Mouse (Mus musculus) forelimb bud, embryonic 11.5 days (tissue): ENCODE data around the gene Eml6.

Experiments used
- DNase-seq: peaks from one replicate; pipeline ENCODE4 v3.0.0-alpha.2; 2012; ENCODE audit warnings: low read depth, low spot score

Gene Eml6

DNA sequence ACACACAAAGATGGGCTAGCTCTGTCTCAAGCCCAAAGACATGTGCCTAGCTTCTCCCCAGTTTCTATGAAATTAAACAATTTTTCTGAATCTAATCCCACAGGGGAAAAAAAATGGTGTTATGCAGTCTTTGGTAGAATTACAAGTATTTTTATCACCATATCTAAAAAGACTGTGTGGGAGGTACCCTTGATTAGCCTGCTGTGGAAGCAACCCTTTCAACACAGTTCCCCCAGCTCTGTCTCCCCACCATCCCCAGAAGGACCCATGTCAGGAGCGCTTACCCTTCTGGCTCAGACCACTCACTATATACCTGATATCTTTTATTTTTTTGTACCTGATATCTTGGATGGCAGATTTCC is 276.4 kb downstream of the Eml6 start:
- no peak for DNase-seq

DNA sequence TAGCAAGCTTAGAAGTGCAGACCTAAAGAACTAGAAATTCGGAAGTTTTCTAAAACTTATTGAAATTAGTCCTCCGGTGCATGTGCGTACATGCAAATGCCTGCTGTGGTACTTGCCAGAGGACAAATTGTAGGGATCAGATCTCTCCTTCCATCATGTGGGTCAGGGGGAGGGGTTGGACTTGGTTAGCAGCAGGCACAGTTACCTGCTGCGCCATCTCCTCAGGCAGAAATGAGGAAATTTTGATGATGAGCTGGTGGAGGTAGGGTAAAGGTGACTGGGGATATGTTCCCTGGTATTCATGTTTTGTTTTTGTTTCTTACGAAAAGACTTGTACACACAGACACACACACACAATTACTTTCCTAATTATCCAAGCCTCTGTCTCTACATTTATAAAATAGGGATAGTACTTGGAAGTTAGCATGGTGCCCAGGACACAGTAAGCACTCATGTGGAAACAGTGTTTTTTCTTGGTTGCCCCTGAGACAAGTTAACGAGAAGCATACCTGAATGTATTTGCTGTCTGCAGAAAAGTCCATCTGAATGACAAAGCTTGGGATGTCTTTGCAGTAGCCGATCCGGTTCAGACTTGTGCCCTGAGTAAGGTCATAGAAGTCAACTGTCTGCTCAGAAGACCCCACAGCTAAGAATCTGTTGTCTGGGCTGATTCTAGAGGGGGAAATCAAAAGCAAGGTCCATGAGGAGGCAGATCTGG is 276.9 kb downstream of the Eml6 start:
- no peak for DNase-seq

DNA sequence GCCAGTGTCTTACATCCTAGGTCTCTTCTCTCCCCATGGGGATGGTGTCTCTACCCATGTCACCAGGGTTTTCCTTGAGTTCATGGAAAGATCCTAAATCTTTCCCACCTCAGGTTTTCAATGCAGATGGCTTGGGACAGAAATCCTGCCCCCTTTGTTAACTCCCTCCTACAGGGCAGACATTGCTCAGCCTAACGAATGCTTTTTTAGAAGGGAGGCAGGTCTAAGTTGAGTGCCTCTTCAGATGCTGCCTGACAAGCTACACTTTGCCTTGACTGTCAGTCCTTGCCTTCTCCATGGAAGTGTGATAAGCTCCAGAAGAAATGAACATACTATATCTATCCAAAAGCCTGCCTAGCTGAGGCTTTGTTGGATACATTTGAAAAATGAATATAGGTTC is 278.0 kb downstream of the Eml6 start:
- DNase-seq, result no peak

DNA sequence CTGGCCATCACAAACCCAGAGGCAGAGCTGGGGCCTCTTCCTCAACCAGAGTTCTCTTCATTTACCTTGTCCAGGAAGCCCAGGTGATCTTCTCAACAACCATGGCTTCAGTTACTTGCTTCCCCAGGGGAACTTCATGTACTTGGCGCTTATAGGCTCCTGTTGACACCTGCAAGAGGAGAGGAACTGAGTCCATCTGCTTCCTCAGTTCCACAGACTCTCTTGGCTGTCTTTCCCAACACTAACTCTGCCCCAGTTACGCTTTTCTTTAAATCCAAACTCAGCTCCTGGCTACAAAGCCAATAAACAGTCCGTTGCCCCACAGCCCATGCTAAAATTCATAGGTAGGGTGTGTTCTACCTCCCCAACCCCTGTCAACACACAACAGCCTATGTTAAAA is 278.5 kb downstream of the Eml6 start:
- DNase-seq, result no peak

DNA sequence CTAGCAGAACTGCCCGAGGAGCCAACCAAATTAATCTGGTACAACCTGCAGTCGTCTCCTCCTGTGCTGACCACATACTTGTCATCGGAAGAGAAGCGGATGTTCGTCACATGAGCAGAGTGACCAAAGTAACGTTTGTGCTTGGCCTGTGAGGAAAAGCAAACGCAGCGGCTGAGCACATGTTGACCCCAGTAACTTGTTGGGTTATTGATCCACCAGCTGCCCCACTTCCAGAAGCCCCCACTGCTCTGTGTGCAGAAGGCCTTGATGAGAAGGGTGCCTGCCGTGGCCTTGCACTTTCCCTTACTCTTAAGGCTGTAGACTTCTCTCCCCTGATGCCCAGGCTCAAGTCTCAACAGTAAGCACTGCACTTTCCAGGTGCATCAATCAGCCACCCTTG is 279.6 kb downstream of the Eml6 start:
- DNase-seq, result no peak

DNA sequence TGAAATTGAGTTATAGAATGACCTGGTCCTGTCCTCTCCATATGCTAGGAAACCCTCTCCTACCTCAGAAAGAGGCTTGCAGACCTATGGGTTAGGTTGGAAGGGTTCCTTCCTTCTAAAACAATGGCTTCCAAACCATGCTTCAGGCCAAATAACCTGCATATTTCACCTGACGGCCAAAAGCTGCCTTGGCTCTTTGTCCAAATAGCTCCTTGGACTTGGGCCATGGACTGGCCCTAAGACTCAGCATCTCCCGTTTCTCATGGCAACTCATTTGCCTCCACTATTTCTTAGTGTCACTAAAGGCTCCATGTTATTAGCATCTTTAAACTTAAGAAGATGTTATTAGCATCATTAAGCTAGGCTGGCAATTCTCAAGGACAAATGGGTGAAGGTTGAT is 280.3 kb downstream of the Eml6 start:
- no peak for DNase-seq

DNA sequence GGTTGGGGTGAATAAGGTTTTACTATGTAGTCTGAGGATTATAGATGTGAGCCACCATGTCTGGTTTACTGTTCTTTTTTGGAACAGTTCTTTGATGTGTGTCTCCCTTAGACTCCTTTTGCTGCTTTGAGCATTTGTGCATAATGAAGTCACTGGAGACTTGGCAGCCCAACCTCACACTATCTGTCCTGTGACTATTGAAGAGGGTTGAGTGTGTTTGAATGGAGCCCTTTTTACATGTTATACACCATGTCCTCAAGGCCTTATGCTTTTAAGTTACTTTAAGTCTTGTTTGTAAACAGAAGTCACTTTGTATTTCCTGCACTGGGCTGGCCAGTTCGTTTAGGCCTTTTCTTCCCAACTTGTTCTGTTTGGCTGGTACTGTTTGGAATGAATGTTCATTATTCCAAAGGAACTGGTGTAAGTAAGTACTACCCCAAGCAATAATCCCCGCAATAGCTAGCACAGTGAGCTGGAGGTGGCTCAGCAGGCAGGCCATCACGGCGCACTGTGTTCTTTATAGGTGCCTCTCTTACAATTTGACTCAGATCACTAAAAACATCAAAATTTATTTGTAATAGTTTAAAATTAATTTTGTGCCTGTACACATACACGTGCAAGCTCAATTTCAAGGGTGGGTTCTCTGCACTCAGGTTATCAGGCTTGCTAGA is 280.9 kb downstream of the Eml6 start:
- DNase-seq, result no peak

DNA sequence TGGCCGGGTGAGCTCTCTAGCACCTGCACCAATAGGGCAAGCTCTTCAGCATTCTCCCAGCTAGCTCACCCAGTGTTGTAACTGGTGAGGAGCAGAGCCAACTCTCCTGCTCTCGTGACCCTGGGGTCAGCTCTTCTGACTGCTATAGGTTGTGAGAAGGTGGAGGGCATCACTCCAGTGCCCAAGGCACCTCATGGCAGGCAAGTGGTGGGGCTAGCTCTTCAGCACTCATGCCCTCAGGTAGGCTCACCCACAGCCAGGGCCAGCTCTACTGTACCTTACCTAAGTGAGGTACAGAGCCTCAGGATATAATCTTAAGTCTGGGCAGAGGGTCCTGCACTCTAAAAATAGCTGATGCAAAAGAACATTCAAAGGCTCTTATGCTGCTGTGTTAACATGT is 286.1 kb downstream of the Eml6 start:
- no peak for DNase-seq

DNA sequence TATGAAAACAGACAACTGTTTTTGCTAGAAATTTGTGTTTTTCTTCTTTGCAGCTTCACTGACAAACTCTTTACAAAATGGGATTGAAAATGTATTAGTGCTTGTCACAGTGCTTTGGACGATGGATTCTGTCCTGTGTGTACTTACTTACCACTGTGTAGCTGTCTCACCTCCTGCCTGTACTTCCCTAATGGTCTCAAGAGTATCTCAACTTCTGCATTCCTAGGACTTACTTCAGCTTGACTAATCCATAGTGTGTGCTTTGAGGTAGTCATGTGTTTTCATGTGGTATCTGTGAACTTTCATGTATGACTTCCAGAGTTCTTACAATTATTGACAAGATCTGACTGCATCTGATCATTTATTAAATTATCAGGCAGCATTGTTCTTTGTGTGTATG is 297.9 kb downstream of the Eml6 start:
- DNase-seq, result no peak

DNA sequence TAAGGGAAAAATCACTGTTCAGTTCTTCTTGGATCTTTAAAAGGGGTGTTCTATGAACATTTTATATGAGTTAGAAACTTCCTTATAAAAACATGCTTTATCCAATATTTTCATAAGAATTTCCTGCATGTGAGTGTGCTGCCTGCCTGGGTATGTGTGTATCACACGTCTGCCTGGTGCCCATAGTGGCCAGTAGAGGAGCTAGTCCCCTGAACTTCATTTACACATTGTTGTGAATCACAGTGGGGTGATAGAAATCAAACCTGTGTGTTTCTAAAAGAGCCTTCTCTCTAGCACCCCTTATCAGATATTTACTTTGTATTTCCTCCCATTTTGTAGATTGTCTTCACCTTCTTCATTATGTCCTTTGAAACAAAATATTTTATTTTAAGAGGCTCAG is 300.2 kb downstream of the Eml6 start:
- DNase-seq, result no peak

DNA sequence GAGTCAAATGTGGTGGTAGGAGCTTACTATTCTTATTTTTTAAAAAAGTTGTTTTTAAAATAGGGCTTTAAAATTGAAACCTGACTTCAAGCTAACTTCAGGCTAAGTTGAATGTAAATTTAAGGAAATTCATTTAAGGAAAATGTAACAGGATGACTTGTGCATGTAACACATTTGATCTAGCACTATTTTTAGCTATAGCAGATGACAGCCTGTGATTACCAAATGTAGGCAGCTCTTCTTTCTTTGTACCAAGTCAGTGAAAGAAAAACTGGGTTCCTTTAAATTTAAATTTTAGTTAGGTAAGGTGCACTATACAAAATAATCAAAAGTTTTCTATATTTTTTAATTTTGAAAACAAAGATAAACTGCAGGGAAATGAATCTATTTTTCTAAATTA is 300.7 kb downstream of the Eml6 start:
- DNase-seq, result no peak

DNA sequence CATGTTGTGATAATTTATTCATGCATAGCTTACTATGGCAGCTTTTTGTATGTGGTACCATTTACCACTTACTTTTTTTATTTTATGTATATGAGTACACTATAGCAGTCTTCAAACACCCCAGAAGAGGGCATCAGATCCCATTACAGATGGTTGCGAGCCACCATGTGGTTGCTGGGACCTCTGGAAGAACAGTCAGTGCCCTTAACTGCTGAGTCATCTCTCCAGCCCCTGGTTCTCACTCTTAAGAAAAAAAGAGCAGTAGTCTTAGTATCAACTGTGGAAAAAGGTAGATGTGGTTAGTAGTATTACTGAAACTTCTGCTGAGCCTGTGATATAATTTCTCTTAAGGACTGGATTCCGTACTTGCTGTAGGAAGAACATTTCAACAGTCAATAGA is 301.6 kb downstream of the Eml6 start:
- no peak for DNase-seq

DNA sequence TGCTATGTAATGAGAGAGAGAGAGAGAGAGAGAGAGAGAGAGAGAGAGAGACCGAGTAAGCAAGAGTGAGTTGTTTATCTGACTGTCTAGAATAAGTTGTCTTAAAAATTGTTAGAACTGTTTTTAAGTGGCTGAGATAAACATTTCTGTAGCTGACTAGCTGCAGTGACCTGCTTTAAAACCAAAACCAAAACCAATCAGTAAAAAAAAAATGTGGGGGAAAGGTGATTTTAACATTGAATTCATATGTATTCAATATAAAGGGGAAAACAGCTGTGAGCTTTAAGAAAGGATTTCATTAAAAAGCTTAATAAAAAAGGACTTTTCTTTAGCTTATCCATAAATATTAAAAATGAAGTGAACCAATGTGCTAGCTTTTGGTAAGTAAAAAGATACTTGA is 306.2 kb downstream of the Eml6 start:
- DNase-seq, result no peak

DNA sequence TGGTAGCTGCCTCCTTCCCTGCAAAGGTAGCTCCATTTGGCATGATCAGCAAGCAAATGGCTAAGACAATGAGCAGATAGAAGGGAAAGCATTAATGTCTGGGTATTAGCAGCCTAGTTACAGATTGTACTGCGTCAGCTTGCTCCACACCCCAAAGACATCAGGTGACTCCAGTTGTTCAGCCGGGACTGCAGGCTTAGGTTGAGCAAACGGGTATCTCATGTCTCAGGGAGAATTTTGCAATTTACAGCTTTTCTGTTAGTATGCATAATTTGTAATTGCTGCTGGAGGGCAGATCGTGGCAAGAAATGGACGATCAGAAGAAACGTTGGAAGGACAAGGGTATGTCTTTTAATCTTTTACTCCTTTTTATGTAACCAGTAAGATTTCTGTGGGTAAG is 307.3 kb downstream of the Eml6 start:
- no peak for DNase-seq

DNA sequence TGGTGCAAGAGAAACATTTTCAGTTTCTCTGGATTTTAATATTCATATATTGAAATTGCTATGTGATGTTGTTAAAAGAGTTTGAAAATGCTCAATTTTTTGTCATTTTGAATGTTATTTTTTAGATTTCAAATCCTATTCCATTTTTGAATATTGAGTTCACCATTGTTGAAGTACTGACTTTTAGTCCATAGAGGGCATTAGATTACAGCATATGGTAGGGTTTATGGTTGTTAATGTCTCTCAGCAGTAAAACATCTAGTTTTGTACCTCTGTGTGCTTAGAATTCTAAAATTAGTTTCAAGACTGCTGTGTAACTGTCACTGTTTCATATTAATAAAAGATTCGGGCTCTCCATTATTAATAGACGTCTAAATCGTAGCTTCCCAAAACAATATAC is 310.3 kb downstream of the Eml6 start:
- no peak for DNase-seq

DNA sequence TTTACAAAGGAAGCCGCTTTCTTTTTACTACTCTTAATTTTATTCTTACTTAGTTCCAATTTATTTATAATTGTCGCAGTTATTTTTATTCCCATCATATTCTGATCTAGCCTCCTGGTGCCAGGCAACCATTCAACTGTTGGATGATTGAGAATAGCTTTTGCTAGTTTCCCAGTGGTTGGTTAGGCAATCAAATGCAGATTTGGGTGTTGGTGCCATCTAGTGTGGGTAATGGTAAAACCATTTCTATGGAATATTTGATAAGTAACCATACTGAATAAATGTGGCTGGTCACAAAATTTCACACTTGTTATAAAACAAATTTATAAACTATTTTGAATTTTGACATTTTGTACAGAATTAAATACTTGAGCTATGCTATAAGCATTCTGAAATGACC is 311.0 kb downstream of the Eml6 start:
- DNase-seq, result no peak

DNA sequence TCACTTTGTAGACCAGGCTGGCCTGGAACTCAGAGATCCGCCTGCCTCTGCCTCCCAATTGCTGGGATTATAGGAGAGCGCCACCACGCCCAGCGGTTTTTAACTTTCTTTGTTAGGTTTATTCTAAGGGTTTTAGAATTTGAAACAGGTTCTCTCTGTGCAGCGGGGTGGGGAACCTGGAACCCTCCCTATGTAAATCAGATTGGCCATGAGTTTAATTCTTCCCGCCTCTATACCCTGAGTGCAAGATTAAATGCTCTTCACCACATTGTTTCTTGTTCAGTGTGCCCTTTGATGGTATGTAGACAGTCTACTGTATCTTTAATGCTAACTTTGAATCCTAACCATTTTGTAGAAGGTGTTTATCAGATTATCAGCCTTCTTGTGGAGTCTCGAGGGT is 311.7 kb downstream of the Eml6 start:
- no peak for DNase-seq

DNA sequence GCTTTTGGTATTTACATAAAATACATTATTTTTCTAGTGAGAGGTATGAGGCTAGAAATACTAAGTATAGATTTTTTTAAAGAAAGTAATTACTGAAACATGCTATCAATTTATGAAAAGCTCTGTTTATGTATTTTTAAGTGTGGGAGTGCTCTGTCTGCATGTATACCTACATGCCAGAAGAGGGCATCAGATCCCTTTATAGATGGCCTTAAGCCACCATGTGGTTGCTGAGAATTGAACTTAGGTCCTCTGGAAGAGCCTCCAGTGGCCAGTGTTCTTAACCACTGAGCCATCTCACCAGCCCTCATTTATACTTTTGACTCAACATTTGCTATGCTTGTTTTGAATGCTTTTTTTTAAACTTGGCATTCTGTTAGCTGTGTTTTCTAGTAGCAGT is 316.3 kb downstream of the Eml6 start:
- DNase-seq, result no peak

DNA sequence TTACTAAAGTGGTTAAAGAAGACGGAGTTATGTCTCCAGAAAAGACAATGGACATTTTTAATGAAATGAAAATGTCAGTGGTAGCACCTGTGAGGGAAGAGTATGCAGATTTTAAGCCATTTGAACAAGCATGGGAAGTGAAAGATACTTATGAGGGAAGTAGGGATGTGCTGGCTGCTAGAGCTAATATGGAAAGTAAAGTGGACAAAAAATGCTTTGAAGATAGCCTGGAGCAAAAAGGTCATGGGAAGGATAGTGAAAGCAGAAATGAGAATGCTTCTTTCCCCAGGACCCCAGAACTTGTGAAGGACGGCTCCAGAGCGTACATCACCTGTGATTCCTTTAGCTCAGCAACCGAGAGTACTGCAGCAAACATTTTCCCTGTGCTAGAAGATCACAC is 319.0 kb downstream of the Eml6 start:
- no peak for DNase-seq

DNA sequence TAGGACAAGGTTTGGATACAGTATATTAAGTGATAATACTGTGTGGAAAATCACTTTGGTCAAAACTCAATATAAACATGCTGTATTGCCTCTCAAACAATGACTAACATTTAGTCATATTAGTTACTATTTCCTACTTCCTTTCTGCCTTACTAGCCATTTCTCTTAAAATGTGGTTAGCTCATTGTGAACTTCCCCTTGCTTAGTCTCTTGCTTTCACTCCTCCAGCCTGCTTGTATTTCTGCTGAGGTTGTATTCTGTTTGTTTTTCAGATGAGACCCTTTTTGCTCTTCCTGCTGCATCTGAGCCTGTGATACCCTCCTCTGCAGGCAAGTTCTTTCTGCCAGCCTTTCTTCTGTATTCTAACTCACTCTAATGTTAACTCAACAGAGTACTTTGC is 320.6 kb downstream of the Eml6 start:
- no peak for DNase-seq

DNA sequence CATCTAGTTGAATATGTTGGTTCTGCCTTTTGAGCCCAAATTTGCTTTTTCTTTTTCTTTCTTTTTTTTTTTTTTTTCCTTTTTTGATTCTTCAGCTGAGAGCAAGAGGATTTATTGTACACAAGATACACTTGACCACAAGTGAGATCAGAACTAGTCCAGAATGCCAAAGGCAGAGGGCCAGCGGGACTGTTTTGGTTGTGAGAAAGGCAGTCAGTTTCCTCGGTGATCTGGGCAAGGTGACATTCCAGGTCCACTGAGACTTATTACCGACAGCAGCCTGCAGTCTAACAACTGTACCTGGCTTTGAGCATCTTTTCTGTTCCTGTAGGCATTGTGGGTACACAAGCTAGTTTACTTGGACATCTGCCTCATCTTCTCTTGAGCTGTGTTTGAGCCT is 323.1 kb downstream of the Eml6 start:
- no peak for DNase-seq

DNA sequence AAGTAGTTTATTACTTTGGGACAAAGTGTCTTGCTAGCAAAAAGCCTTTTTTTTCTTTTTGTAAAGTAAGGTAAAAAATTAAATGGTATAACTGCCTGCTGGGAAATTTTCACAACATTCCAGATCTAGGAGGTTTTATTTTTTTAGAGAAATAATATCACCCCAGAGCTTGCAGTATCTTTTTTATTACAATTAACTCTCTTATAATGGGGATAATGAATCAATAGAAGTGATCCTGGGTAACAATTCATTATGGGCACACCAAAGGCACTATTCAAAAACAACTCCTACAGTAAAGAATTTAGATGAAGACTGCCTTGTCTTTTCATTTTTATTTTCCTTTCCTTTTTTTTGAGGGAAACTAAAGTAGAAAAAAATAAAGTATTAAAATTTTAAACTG is 331.1 kb downstream of the Eml6 start:
- no peak for DNase-seq

DNA sequence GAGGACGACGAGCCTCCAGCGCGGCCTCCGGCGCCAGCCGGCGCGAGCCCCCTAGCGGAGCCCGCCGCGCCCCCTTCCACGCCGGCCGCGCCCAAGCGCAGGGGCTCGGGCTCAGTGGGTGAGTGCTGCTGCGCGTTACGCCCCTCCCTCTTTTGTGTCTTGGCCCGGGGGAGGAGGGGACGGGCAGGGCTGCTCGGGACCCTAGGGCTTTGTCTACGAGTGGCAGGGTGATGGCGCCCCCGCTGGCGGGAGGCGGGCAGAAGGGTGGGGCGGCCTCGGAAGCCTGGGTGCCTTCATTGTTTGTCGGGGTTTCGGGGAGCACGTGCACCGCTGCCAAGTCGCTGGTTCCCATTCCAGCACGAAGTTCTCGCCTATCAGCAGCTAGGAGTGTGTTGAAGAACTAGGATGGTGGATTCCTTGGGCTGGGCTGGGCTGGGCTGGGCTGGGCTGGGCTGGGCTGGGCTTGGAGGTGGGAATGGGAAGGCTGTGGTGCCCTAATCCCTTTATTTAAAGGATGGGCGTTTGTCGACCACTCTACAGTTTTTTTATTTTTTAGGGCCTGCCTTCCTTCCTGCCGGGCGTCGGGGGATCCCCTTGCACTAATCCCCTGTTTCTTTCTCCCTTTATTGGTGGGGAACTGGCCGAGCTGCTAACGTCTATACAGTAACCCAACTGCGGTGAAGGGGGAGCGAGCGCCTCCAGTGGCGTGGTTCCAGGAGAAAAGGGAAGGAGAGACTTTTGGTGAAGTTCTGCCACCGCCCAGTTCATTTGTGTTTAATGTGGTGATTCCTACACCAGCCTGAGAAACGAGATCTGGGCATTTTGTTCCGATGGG is 332.0 kb downstream of the Eml6 start:
- peak; percentile 84 for DNase-seq
